Mouse (Mus musculus): ENCODE results near the gene Cacnb4. TPM values are rescaled to one million over a fixed set of nuclear protein-coding genes. Genes with fewer than 3 reads are reported as not detected.

Cacnb4 gene
- polyA plus RNA-seq, 1 experiment from 2014 or later = 0.34 TPM

- H3K9ac ChIP-seq (ENCODE audit: low read length) = no peak overlapping the region
- peaks cover 11% of the 10 kb centered on the region for H3K4me1 ChIP-seq (ENCODE audit: control insufficient read depth, insufficient read depth, low read length)
- H3K4me2 ChIP-seq (ENCODE audit: low read depth, low read length) = no peak overlapping the region
- ATAC-seq (replicated peaks; ENCODE audit: extremely low read depth, insufficient read depth, low FRiP score) = no peak
- H3K27me3 ChIP-seq (ENCODE audit: control insufficient read depth, insufficient read depth, low read length) = no peaks in the 10 kb centered on the region
- H3K9me3 ChIP-seq (replicated peaks; ENCODE audit: control insufficient read depth, low read length) = no peaks in the 10 kb centered on the region
- H3K4me3 ChIP-seq (ENCODE audit: low read length) = no peak overlapping the region
- WGBS = 80% methylated on average over 3 of the region's 3 CpGs
- H3K27ac ChIP-seq (ENCODE audit: low read length) = no peak overlapping the region
- no peaks in the 10 kb centered on the region for H3K36me3 ChIP-seq (ENCODE audit: control insufficient read depth, insufficient read depth)
Observed at GRCm38 (mm10) chr2:52389975-52390374, 286.7 kb downstream of the Cacnb4 start.

GRCm38 (mm10) chr2:52386451-52386850, 290.2 kb downstream of the Cacnb4 start:
- H3K27ac ChIP-seq (ENCODE audit: low read length) = no peak overlapping the region; the same call in 1 of the 2 replicates
- peak; percentile 75; the same call in 1 of the 2 replicates for ATAC-seq (replicated peaks; ENCODE audit: extremely low read depth, insufficient read depth, low FRiP score)
- no peaks in the 10 kb centered on the region for H3K9me3 ChIP-seq (replicated peaks; ENCODE audit: control insufficient read depth, low read length)
- 41% methylated on average over 6 of the region's 6 CpGs for WGBS
- no peak overlapping the region for H3K9ac ChIP-seq (ENCODE audit: low read length)
- peaks cover 11% of the 10 kb centered on the region for H3K4me1 ChIP-seq (ENCODE audit: control insufficient read depth, insufficient read depth, low read length)
- H3K4me3 ChIP-seq (ENCODE audit: low read length) = no peak overlapping the region
- H3K4me2 ChIP-seq (ENCODE audit: low read depth, low read length) = peak overlapping the region; percentile 44; the same call in 1 of the 2 replicates
- no peaks in the 10 kb centered on the region for H3K27me3 ChIP-seq (ENCODE audit: control insufficient read depth, insufficient read depth, low read length)
- H3K36me3 ChIP-seq (ENCODE audit: control insufficient read depth, insufficient read depth) = no peaks in the 10 kb centered on the region

DNA sequence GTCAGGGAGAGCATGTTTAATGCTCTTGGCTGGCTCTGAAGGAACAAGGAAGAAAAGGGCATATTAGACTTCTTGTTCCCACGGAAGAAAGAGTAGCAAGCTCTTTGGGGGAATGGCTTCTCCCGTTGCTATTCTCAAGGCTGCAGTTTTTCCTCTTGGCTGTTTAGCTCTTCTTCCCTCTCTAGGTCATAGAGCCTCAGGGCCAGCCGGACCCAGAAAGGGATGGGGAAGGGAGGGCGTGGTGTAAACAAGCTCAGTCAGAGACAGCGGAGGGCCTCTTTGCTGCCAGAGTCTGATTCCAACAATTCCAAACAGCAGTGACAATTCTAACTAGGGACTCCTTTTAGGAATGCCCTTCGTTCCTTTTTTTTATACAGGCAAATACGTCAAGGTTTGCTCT, 290.6 kb downstream of the Cacnb4 start:
- H3K4me3 ChIP-seq (ENCODE audit: low read length) = no peak overlapping the region
- ATAC-seq (replicated peaks; ENCODE audit: extremely low read depth, insufficient read depth, low FRiP score) = peak; percentile 58

DNA sequence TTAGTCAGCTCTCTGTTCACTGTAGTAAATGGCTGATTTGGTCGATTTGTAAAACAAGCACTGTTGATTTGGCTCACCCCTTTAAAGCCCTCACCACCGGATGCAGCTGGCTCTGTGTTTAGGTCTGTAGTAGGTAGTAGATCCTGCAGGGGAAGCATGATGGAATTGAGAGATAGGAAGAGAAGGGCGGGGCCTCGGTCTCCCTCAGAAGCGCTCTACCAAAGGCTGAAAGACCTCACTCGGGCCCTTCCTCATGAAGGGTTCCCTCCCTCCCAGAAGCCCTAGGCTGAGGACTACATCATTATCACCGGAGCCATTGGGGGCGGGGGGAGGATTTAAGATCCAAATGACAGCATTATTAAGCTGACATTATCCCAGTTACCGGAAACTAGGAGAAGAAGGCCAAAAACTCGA, 297.8 kb downstream of the Cacnb4 start:
- H3K4me3 ChIP-seq (ENCODE audit: low read length) = no peak overlapping the region
- H3K36me3 ChIP-seq (ENCODE audit: control insufficient read depth, insufficient read depth) = no peaks in the 10 kb centered on the region
- H3K27me3 ChIP-seq (ENCODE audit: control insufficient read depth, insufficient read depth, low read length) = no peaks in the 10 kb centered on the region
- no peaks in the 10 kb centered on the region; the same call in 1 of the 2 replicates for H3K4me1 ChIP-seq (ENCODE audit: control insufficient read depth, insufficient read depth, low read length)
- peak overlapping the region; percentile 37; the same call in 1 of the 2 replicates for H3K4me2 ChIP-seq (ENCODE audit: low read depth, low read length)
- 0 out of 2 replicates have a peak, but pooled peaks have one; percentile 52 for ATAC-seq (replicated peaks; ENCODE audit: extremely low read depth, insufficient read depth, low FRiP score)
- H3K9ac ChIP-seq (ENCODE audit: low read length) = no peak overlapping the region
- 51% methylated on average over 10 of the region's 10 CpGs for WGBS
- H3K27ac ChIP-seq (ENCODE audit: low read length) = no peak overlapping the region
- H3K9me3 ChIP-seq (replicated peaks; ENCODE audit: control insufficient read depth, low read length) = no peaks in the 10 kb centered on the region

More for the DNA sequence above, 290.6 kb downstream of the Cacnb4 start:
- H3K27ac ChIP-seq (ENCODE audit: low read length) = peak overlapping the region; percentile 70
- no peaks in the 10 kb centered on the region for H3K27me3 ChIP-seq (ENCODE audit: control insufficient read depth, insufficient read depth, low read length)
- WGBS = 31% methylated on average over 7 of the region's 7 CpGs
- H3K9me3 ChIP-seq (replicated peaks; ENCODE audit: control insufficient read depth, low read length) = no peaks in the 10 kb centered on the region
- H3K36me3 ChIP-seq (ENCODE audit: control insufficient read depth, insufficient read depth) = no peaks in the 10 kb centered on the region
- peaks cover 11% of the 10 kb centered on the region for H3K4me1 ChIP-seq (ENCODE audit: control insufficient read depth, insufficient read depth, low read length)
- H3K4me2 ChIP-seq (ENCODE audit: low read depth, low read length) = peak overlapping the region; percentile 44
- H3K9ac ChIP-seq (ENCODE audit: low read length) = peak overlapping the region; percentile 38; the same call in 1 of the 2 replicates

DNA sequence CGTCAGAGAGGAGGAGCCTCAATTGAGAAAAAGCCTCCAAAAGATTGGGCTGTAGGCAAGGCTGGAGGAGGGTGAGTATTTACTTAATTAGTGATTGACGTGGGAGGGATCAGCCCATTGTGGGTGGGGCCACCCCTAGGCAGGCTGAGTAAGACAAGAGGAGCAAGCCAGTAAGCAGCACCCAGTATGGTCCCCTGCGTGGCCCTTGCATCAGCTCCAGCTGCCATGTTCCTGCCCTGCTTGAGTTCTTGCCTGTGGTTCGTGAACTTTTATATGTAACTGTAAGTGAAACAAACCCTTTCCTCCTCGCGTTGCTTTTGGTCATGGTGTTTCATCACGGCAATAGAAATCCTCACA, 298.2 kb downstream of the Cacnb4 start, which contains the start of gene Neb:
TSS of gene Neb (minus strand) at position 27 of the 357 bp plus-strand sequence.
- Histone ChIP-seq H3K36me3 (ENCODE audit: control insufficient read depth, insufficient read depth) (no peaks in the 10 kb centered on the region), H3K9ac (ENCODE audit: low read length) (no peak within 1 kb of the TSS), H3K4me3 (ENCODE audit: low read length) (peak within 1 kb of the TSS; percentile 12; the same call in 1 of the 2 replicates), H3K27ac (ENCODE audit: low read length) (no peak within 1 kb of the TSS), H3K4me2 (ENCODE audit: low read depth, low read length) (peak within 1 kb of the TSS; percentile 37), H3K9me3 (replicated peaks; ENCODE audit: control insufficient read depth, low read length) (no peaks in the 10 kb centered on the region), H3K27me3 (ENCODE audit: control insufficient read depth, insufficient read depth, low read length) (no peaks in the 10 kb centered on the region), H3K4me1 (ENCODE audit: control insufficient read depth, insufficient read depth, low read length) (no peaks in the 10 kb centered on the region; the same call in 1 of the 2 replicates)
- 53% methylated on average over 7 of the region's 7 CpGs for WGBS
- ATAC-seq (replicated peaks; ENCODE audit: extremely low read depth, insufficient read depth, low FRiP score) = peak; percentile 63

Other genes starting within 250 kb of the Cacnb4 start
- 27.7 and 29.5 TPM in 2 replicates for gene Stam2, start 65.5 kb upstream of the Cacnb4 start, polyA plus RNA-seq (2015; fragmentation: Nextera tagmentation; extraction: Ambion mirVana)
- gene Fmnl2, start 181.0 kb upstream of the Cacnb4 start, polyA plus RNA-seq (2015; fragmentation: Nextera tagmentation; extraction: Ambion mirVana) = 1.0 TPM in 2 replicates

Data from heart, embryonic 16.5 days (tissue).